ENCODE assay signal across 10 mouse cellular contexts in genomic region chrX:56839369-56839768, GRCm38 (mm10). TPM values are rescaled to one million over a fixed set of nuclear protein-coding genes. Genes with fewer than 3 reads are reported as not detected.
A peak's percentile ranks its signal among the peaks of the same experiment; 100 is the strongest.
DNase-seq lines count a peak whose midpoint lies in the region; ATAC-seq lines count a peak whose summit lies in the region.
"Had no signal": no experiment of that assay in that cellular context is flagged by ENCODE, and none has a peak within 500 bp of the region (broad histone marks: within the 10 kb centered on the region; RNA-seq: fewer than 3 reads in every experiment).

No protein-coding gene starts in this region.

- no peak overlapping the region for H3K27ac ChIP-seq in heart, embryonic 12.5 days (ENCODE audit: poor library complexity, severe bottlenecking)
- H3K27ac ChIP-seq in midbrain, embryonic 14.5 days (replicated peaks; ENCODE audit: low read depth, low read length) = no peak overlapping the region
- H3K27ac ChIP-seq in midbrain, embryonic 16.5 days (ENCODE audit: low read length) = no peak overlapping the region
- H3K27ac ChIP-seq: neural tube, embryonic 12.5 days had no signal

- no peak overlapping the region for H3K9ac ChIP-seq in heart, embryonic 12.5 days
- no peak overlapping the region for H3K9ac ChIP-seq in midbrain, embryonic 14.5 days (replicated peaks; ENCODE audit: low read length)
- H3K9ac ChIP-seq in midbrain, embryonic 16.5 days (ENCODE audit: low read depth, low read length) = no peak overlapping the region
- H3K9ac ChIP-seq: neural tube, embryonic 12.5 days had no signal

- no peaks in the 10 kb centered on the region for H3K4me1 ChIP-seq in heart, embryonic 12.5 days (replicated peaks)
- no peaks in the 10 kb centered on the region for H3K4me1 ChIP-seq in midbrain, embryonic 14.5 days (ENCODE audit: control insufficient read depth, insufficient read depth, low read length)
- H3K4me1 ChIP-seq in midbrain, embryonic 16.5 days (ENCODE audit: control insufficient read depth, insufficient read depth, low read length) = no peaks in the 10 kb centered on the region
- H3K4me1 ChIP-seq: neural tube, embryonic 12.5 days had no signal

- H3K9me3 ChIP-seq in heart, embryonic 12.5 days (replicated peaks) = no peaks in the 10 kb centered on the region
- no peaks in the 10 kb centered on the region for H3K9me3 ChIP-seq in midbrain, embryonic 14.5 days (ENCODE audit: control insufficient read depth, low read length)
- no peaks in the 10 kb centered on the region for H3K9me3 ChIP-seq in midbrain, embryonic 16.5 days (replicated peaks; ENCODE audit: control insufficient read depth, low read length, poor library complexity, severe bottlenecking)
- H3K9me3 ChIP-seq: neural tube, embryonic 12.5 days had no signal

- no peak for ATAC-seq in heart, embryonic 12.5 days (ENCODE audit: insufficient number of reproducible peaks, low FRiP score)
- ATAC-seq in midbrain, embryonic 14.5 days (ENCODE audit: low FRiP score, low TSS enrichment) = no peak
- ATAC-seq in midbrain, embryonic 16.5 days = no peak

- H3K4me2 ChIP-seq in heart, embryonic 12.5 days = no peak overlapping the region
- no peak overlapping the region for H3K4me2 ChIP-seq in midbrain, embryonic 14.5 days (ENCODE audit: low read length)
- H3K4me2 ChIP-seq in midbrain, embryonic 16.5 days (ENCODE audit: low read length) = no peak overlapping the region
- H3K4me2 ChIP-seq: neural tube, embryonic 12.5 days had no signal

- H3K27me3 ChIP-seq in heart, embryonic 12.5 days (replicated peaks) = no peaks in the 10 kb centered on the region
- no peaks in the 10 kb centered on the region for H3K27me3 ChIP-seq in midbrain, embryonic 14.5 days (ENCODE audit: control insufficient read depth, insufficient read depth, low read length)
- H3K27me3 ChIP-seq in midbrain, embryonic 16.5 days (ENCODE audit: control insufficient read depth, insufficient read depth, low read depth, low read length) = no peaks in the 10 kb centered on the region
- H3K27me3 ChIP-seq: neural tube, embryonic 12.5 days had no signal

- no peaks in the 10 kb centered on the region for H3K36me3 ChIP-seq in heart, embryonic 12.5 days
- no peaks in the 10 kb centered on the region for H3K36me3 ChIP-seq in midbrain, embryonic 14.5 days (ENCODE audit: control insufficient read depth, insufficient read depth, low read length)
- H3K36me3 ChIP-seq in midbrain, embryonic 16.5 days (ENCODE audit: control insufficient read depth, insufficient read depth, low read length) = no peaks in the 10 kb centered on the region
- H3K36me3 ChIP-seq: neural tube, embryonic 12.5 days had no signal

- H3K4me3 ChIP-seq in heart, embryonic 12.5 days = no peak overlapping the region
- no peak overlapping the region for H3K4me3 ChIP-seq in midbrain, embryonic 14.5 days (replicated peaks; ENCODE audit: low read depth, low read length)
- no peak overlapping the region for H3K4me3 ChIP-seq in midbrain, embryonic 16.5 days (ENCODE audit: low read depth, low read length)
- H3K4me3 ChIP-seq: neural tube, embryonic 12.5 days had no signal

- DNase-seq in heart, adult 18-20 months = peak; percentile 8 to 57
- DNase-seq in midbrain, embryonic 14.5 days = peak; percentile 77
- peak; percentile 24 for DNase-seq in R1 (ENCODE audit: low read depth, low spot score)
- DNase-seq in forelimb bud, embryonic 11.5 days (ENCODE audit: low read depth, low spot score) = peak; percentile 28
- DNase-seq in mesoderm, embryonic 11.5 days (ENCODE audit: low read depth, low spot score) = peak; percentile 24
- no peak for DNase-seq in gastrocnemius, postnatal 25 days

RNA-seq across cellular contexts. Expression of gene Map7d3, which starts 17.2 kb away (rescaled TPM):
- total RNA-seq in heart, adult 18-20 months (2021) = under 1 TPM; 0.22 to 0.28 TPM
- 1.2 and 1.8 TPM in 2 replicates for polyA plus RNA-seq in heart, embryonic 12.5 days (2016; fragmentation: Nextera tagmentation; extraction: Ambion mirVana)
- polyA plus RNA-seq in midbrain, embryonic 14.5 days (2014; fragmentation: Nextera tagmentation; extraction: Ambion mirVana) = 0.22 and 0.66 TPM in 2 replicates
- 0.35 and 0.44 TPM in 2 replicates for polyA plus RNA-seq in midbrain, embryonic 16.5 days (2015; fragmentation: Nextera tagmentation; extraction: Ambion mirVana)
- under 1 TPM in 1 of 2 experiments, not detected in 1; 0.29 TPM for total RNA-seq in gastrocnemius, postnatal 25 days (2021)

RNA-seq across cellular contexts. Expression of gene Adgrg4, which starts 30.6 kb away (rescaled TPM):
- total RNA-seq in heart, adult 18-20 months (2021) = not detected
- polyA plus RNA-seq in heart, embryonic 12.5 days (2016; fragmentation: Nextera tagmentation; extraction: Ambion mirVana) = not detected in 2 replicates
- 0.03 TPM in 1 of 2 replicates, not detected in the other for polyA plus RNA-seq in midbrain, embryonic 14.5 days (2014; fragmentation: Nextera tagmentation; extraction: Ambion mirVana)
- polyA plus RNA-seq in midbrain, embryonic 16.5 days (2015; fragmentation: Nextera tagmentation; extraction: Ambion mirVana) = not detected in 2 replicates
- total RNA-seq in gastrocnemius, postnatal 25 days (2021) = not detected
- total RNA-seq: layer of hippocampus, adult 18-20 months had no signal
